Mouse (Mus musculus) kidney, embryonic 15.5 days (tissue): Measurements from ENCODE around the gene Top2a. TPM values are rescaled to one million over a fixed set of nuclear protein-coding genes. Genes with fewer than 3 reads are reported as not detected.

Experiments used
- ATAC-seq: fragments of 200-750 bp; cut with Nextera tagmentation; replicated peaks from 2 replicates; pipeline ENCODE4 v1.8.0; 2017; ENCODE audit warnings: moderate TSS enrichment; ENCODE audit not compliant: low FRiP score
- H3K27ac ChIP-seq: fragments of 300-500 bp; sonication (generic); 2 replicates; pipeline ENCODE4 v1.5.1; 2015; ENCODE audit warnings: mild to moderate bottlenecking, inconsistent platforms
- H3K27me3 ChIP-seq: fragments of 300-500 bp; sonication (generic); 2 replicates; pipeline ENCODE4 v1.6.1; 2015; ENCODE audit warnings: inconsistent platforms
- H3K36me3 ChIP-seq: fragments of 300-500 bp; sonication (generic); 2 replicates; pipeline ENCODE4 v1.6.1; 2015; ENCODE audit warnings: inconsistent platforms
- H3K4me1 ChIP-seq: fragments of 300-500 bp; sonication (generic); 2 replicates; pipeline ENCODE4 v1.6.1; 2015; ENCODE audit warnings: inconsistent platforms
- H3K4me2 ChIP-seq: fragments of 300-500 bp; sonication (generic); 2 replicates; pipeline ENCODE4 v1.6.1; 2015; ENCODE audit warnings: moderate library complexity, mild to moderate bottlenecking, inconsistent platforms
- H3K4me3 ChIP-seq: fragments of 300-500 bp; sonication (generic); replicated peaks from 2 replicates; pipeline ENCODE4 v1.5.1; 2015; ENCODE audit warnings: mild to moderate bottlenecking, inconsistent platforms
- H3K9ac ChIP-seq: fragments of 300-500 bp; sonication (generic); 2 replicates; pipeline ENCODE4 v1.6.1; 2015; ENCODE audit warnings: mild to moderate bottlenecking, inconsistent platforms
- H3K9me3 ChIP-seq: fragments of 300-500 bp; sonication (generic); replicated peaks from 2 replicates; pipeline ENCODE4 v1.6.1; 2016; ENCODE audit warnings: inconsistent platforms
- WGBS: fragments of 180-500 bp; shearing (Covaris S2); methylation state at CpG from one replicate; pipeline ENCODE4 v1.1.7; 2015; ENCODE audit warnings: mixed read lengths; 5-methylcytosine and 5-hydroxymethylcytosine counted together
- polyA plus RNA-seq: library from polyadenylated mRNA; unstranded; fragments of >200 nt; fragmentation: Nextera tagmentation; extraction: Ambion mirVana; gene quantifications from 2 replicates; pipeline ENCODE4 v1.2.1, GENCODE M21; 2015

Gene Top2a
- polyA plus RNA-seq, 1 experiment from 2014 or later: 249 TPM

- peak overlapping the region; percentile 71 for H3K27ac ChIP-seq
- peaks cover 89% of the 10 kb centered on the region for H3K4me1 ChIP-seq
- no peak overlapping the region for H3K4me3 ChIP-seq
- H3K36me3 ChIP-seq: peaks cover 60% of the 10 kb centered on the region
- ATAC-seq: no peak
- H3K4me2 ChIP-seq: no peak overlapping the region; the same call in 1 of the 2 replicates
- H3K27me3 ChIP-seq: no peaks in the 10 kb centered on the region
- H3K9me3 ChIP-seq: no peaks in the 10 kb centered on the region
- 63% methylated on average over 16 of the region's 16 CpGs for WGBS
- no peak overlapping the region for H3K9ac ChIP-seq
Measured at GRCm38 (mm10) chr11:98968079-98968478, 55.9 kb downstream of the Top2a start.

- 0 out of 2 replicates have a peak, but pooled peaks have one; percentile 13 for ATAC-seq
- Histone ChIP-seq H3K4me1 (peaks cover 100% of the 10 kb centered on the region), H3K9ac (no peak overlapping the region), H3K36me3 (peaks cover 45% of the 10 kb centered on the region), H3K27ac (peak overlapping the region; percentile 89), H3K9me3 (no peaks in the 10 kb centered on the region), H3K4me2 (peak overlapping the region; percentile 97), H3K27me3 (no peaks in the 10 kb centered on the region), H3K4me3 (no peak overlapping the region)
- WGBS: 31% methylated on average over 9 of the region's 9 CpGs
Measured at GRCm38 (mm10) chr11:98966499-98967141, 57.4 kb downstream of the Top2a start.

DNA sequence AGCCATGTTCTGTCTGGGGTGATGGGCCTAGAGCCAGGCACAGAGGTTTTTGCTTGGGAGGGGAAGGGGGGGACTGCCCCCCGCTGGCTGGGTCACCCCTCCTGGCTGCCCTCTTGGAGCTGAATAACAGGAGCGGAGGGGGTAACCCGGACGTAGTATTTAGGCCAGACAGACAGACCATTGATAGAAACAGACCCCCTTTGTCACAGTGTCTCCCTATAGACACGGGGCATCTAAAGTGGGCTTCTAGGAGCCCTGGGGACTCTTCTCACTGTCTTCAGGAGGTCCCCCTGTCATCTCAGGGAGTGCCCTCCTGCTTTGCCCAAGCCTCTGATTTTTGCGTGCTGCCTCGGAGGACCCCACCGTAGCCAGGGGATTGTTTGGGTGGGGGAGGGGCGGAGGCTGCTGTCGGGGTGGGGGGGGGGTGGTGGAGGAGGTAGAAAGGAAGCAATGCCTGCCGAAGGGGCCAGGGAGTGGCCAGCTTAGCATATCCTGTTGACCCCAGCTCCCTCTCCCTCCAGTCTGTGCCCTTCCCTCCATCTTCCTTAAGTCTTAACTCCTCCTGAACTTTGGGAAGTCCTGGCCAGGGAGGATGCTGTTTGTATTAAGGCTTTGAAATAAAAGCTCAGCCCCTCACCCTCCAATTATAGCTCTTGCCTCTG lies 58.4 kb downstream of the Top2a start:
- H3K4me2 ChIP-seq: peak overlapping the region; percentile 97
- ATAC-seq: no peak

DNA sequence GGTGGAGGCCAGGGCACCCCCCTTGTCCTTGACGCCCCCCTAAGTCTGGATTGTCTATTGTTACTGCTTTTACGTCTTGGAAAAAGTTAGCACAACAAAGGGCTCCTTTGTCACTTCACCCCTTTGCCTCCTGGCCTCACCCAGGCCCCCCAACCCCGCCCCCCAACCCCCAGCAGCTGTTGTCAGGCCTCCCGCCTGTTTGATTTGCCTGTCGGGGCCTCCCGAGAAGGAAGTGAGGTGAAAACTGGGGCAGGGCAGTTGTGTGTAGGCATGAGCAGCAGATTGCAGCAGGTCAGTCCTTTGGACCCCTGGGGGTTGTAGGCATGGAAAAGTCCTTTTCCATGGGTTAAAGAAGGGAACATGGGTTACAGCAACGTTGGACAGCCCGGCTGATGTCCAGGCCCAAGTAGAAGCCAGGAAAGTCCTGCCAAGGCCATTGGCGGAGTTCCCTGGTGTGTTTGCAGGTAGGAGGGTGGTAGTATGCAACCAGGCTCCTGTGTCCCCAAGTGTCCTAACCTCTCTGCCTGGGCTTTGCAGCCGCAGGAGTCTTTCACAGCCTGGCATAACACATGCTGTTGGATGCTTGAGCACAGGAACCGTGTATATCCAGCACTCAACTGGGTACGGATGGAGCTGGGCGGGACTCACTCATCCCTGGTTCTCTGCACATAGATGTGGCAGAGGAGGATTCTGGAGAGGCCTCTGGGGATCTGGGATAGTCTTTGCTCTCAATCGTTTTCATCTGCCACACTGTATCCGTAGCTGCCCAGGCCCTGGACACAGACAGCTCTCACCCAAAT lies 59.2 kb downstream of the Top2a start:
- Histone ChIP-seq H3K27me3 (no peaks in the 10 kb centered on the region), H3K4me3 (peak overlapping the region; percentile 68), H3K27ac (peak overlapping the region; percentile 89), H3K36me3 (peaks cover 27% of the 10 kb centered on the region), H3K4me2 (peak overlapping the region; percentile 97), H3K4me1 (peaks cover 100% of the 10 kb centered on the region), H3K9me3 (no peaks in the 10 kb centered on the region), H3K9ac (peak overlapping the region; percentile 45; the same call in 1 of the 2 replicates)
- ATAC-seq: no peak
- WGBS: 26% methylated on average over 15 of the region's 15 CpGs

More for the DNA sequence above, 58.4 kb downstream of the Top2a start:
- 13% methylated on average over 11 of the region's 11 CpGs for WGBS
- Histone ChIP-seq H3K4me3 (peak overlapping the region; percentile 68), H3K9ac (peak overlapping the region; percentile 45; the same call in 1 of the 2 replicates), H3K4me1 (peaks cover 100% of the 10 kb centered on the region), H3K36me3 (peaks cover 35% of the 10 kb centered on the region), H3K27me3 (no peaks in the 10 kb centered on the region), H3K27ac (peak overlapping the region; percentile 89), H3K9me3 (no peaks in the 10 kb centered on the region)

GRCm38 (mm10) chr11:98964201-98964615 lies 59.8 kb downstream of the Top2a start:
- H3K27ac ChIP-seq: peak overlapping the region; percentile 89
- 12% methylated on average over 6 of the region's 6 CpGs for WGBS
- no peak for ATAC-seq
- H3K4me2 ChIP-seq: peak overlapping the region; percentile 97
- peaks cover 100% of the 10 kb centered on the region for H3K4me1 ChIP-seq
- H3K4me3 ChIP-seq: peak overlapping the region; percentile 68
- peak overlapping the region; percentile 45; the same call in 1 of the 2 replicates for H3K9ac ChIP-seq
- H3K36me3 ChIP-seq: peaks cover 23% of the 10 kb centered on the region
- no peaks in the 10 kb centered on the region for H3K9me3 ChIP-seq
- H3K27me3 ChIP-seq: no peaks in the 10 kb centered on the region

DNA sequence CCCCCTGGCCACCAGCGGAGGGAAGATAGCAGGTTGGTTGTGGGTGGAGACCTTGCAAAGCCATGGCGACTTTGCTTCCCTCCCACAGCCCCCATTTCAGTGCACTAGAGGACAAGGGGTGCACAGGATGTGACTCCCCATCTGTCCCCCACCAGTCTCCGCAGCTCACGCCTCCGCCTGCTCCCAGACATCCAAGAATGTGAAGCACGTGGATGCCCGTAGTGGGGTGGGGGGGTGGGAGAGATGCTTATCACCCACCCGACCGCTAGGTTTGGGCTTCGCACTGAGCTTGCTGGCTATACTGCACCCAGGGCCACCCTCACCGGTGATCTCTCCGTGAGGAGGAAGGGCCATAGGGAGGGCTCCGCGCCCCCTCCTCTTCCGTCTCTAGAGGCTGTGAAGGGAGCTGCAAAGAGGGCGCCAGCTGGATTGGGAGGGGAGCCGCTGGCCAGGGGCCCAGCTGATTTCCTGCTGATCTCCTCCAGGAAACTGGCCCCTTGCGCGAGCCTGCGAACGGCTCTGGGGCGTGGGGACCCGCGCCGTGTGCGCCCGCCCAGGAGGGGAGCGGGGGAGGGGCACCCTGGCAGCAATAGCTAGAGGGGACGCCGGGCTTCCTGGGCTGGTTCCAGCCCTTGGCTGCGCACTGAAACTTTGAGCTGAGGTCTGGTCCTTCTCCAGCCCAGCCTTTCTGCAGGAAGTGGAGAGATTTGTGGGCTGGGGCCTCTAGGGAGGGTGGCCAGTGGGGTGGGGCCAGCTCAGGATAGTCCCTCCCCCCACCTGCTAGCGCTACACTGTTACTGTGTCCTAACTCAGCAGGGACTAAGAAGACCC lies 60.6 kb downstream of the Top2a start:
- H3K9me3 ChIP-seq: no peaks in the 10 kb centered on the region
- ATAC-seq: peak; percentile 83
- peaks cover 98% of the 10 kb centered on the region for H3K4me1 ChIP-seq
- WGBS: under 1% methylated on average over 32 of the region's 32 CpGs
- H3K9ac ChIP-seq: peak overlapping the region; percentile 33
- peak overlapping the region; percentile 89 for H3K27ac ChIP-seq
- peaks cover 19% of the 10 kb centered on the region for H3K36me3 ChIP-seq
- no peaks in the 10 kb centered on the region for H3K27me3 ChIP-seq
- H3K4me3 ChIP-seq: peak overlapping the region; percentile 68
- peak overlapping the region; percentile 97 for H3K4me2 ChIP-seq

GRCm38 (mm10) chr11:98962421-98963095 lies 61.4 kb downstream of the Top2a start:
- peak overlapping the region; percentile 33 for H3K9ac ChIP-seq
- H3K36me3 ChIP-seq: peaks cover 14% of the 10 kb centered on the region
- H3K4me1 ChIP-seq: peaks cover 90% of the 10 kb centered on the region
- H3K27me3 ChIP-seq: no peaks in the 10 kb centered on the region
- no peak for ATAC-seq
- peak overlapping the region; percentile 68 for H3K4me3 ChIP-seq
- peak overlapping the region; percentile 89 for H3K27ac ChIP-seq
- 17% methylated on average over 12 of the region's 12 CpGs for WGBS
- peak overlapping the region; percentile 97 for H3K4me2 ChIP-seq
- no peaks in the 10 kb centered on the region for H3K9me3 ChIP-seq

GRCm38 (mm10) chr11:98961766-98962165 lies 62.2 kb downstream of the Top2a start:
- H3K27me3 ChIP-seq: no peaks in the 10 kb centered on the region
- peak overlapping the region; percentile 68 for H3K4me3 ChIP-seq
- peak overlapping the region; percentile 97 for H3K4me2 ChIP-seq
- peaks cover 82% of the 10 kb centered on the region for H3K4me1 ChIP-seq
- H3K27ac ChIP-seq: peak overlapping the region; percentile 89
- H3K36me3 ChIP-seq: peaks cover 13% of the 10 kb centered on the region
- peak overlapping the region; percentile 59 for H3K9ac ChIP-seq
- H3K9me3 ChIP-seq: no peaks in the 10 kb centered on the region
- ATAC-seq: no peak
- 8% methylated on average over 8 of the region's 8 CpGs for WGBS

- Histone ChIP-seq H3K4me2 (peak overlapping the region; percentile 97), H3K36me3 (peaks cover 16% of the 10 kb centered on the region), H3K27me3 (no peaks in the 10 kb centered on the region), H3K4me1 (peaks cover 80% of the 10 kb centered on the region), H3K9me3 (no peaks in the 10 kb centered on the region), H3K4me3 (peak overlapping the region; percentile 68), H3K27ac (peak overlapping the region; percentile 89), H3K9ac (peak overlapping the region; percentile 59)
- no peak for ATAC-seq
- WGBS: 2% methylated on average over 18 of the region's 18 CpGs
Measured at GRCm38 (mm10) chr11:98961051-98961592, 62.9 kb downstream of the Top2a start.

GRCm38 (mm10) chr11:98960313-98960906 lies 63.6 kb downstream of the Top2a start:
- peaks cover 79% of the 10 kb centered on the region for H3K4me1 ChIP-seq
- peak overlapping the region; percentile 89 for H3K27ac ChIP-seq
- peak overlapping the region; percentile 97 for H3K4me2 ChIP-seq
- ATAC-seq: peak; percentile 16
- H3K27me3 ChIP-seq: no peaks in the 10 kb centered on the region
- WGBS: under 1% methylated on average over 51 of the region's 53 CpGs
- H3K4me3 ChIP-seq: peak overlapping the region; percentile 68
- no peaks in the 10 kb centered on the region for H3K9me3 ChIP-seq
- H3K9ac ChIP-seq: peak overlapping the region; percentile 59
- H3K36me3 ChIP-seq: peaks cover 16% of the 10 kb centered on the region
